Mouse (Mus musculus) stomach, postnatal 0 days (tissue): ENCODE results near the gene Dlg1.

Experiments used
- CTCF ChIP-seq: IDR thresholded peaks from 2 replicates; pipeline ENCODE4 v1.5.1; 2016; ENCODE audit warnings: antibody characterized with exemption, low read depth, mild to moderate bottlenecking, moderate library complexity
- EP300 ChIP-seq: optimal IDR thresholded peaks from 2 replicates; pipeline ENCODE3; 2016; ENCODE audit warnings: antibody characterized with exemption

GRCm38 (mm10) chr16:31617128-31617527 lies 46.1 kb upstream of the Dlg1 start:
- TF ChIP-seq EP300 = no peak
- TF ChIP-seq CTCF = no peak
